Mouse (Mus musculus) right cerebral cortex, postnatal 36 days (tissue): ENCODE results near the gene Zbtb22.
A peak's percentile ranks its signal among the peaks of the same experiment; 100 is the strongest.
"Not testable (repeated sequence)": the region's sequence is repeated elsewhere in the genome, so short reads cannot be mapped to it uniquely, and the experiment has no call there.

Source experiments
- DNase-seq, 2 experiments: peaks; one replicate each; pipeline ENCODE4 v3.0.0; 2022; ENCODE audit warnings: low spot score in 2 of 2, mixed read lengths in 1 of 2

Gene Zbtb22

GRCm38 (mm10) chr17:33915671-33916250 lies at the start of gene Zbtb22, which contains the start of gene Tapbp:
Gene Zbtb22, plus strand, starts transcription at chr17:33915904.
Gene Tapbp, plus strand, starts transcription at chr17:33915899.
- peak; percentile 94 to 97 for DNase-seq

GRCm38 (mm10) chr17:33873537-33873936 lies 42.2 kb upstream of the Zbtb22 start, which contains the start of gene Gm7029:
Gene Gm7029, plus strand, starts transcription at chr17:33873837.
- not testable (repeated sequence) for DNase-seq

GRCm38 (mm10) chr17:33874411-33874810 lies 41.3 kb upstream of the Zbtb22 start:
- no peak for DNase-seq

- DNase-seq = not testable (repeated sequence)
These were observed 39.9 kb upstream of the Zbtb22 start for GRCm38 (mm10) chr17:33875797-33876196.

- not testable (repeated sequence) for DNase-seq
These were observed 31.4 kb upstream of the Zbtb22 start for GRCm38 (mm10) chr17:33884320-33884719.

GRCm38 (mm10) chr17:33887802-33888201 lies 27.9 kb upstream of the Zbtb22 start:
- not testable (repeated sequence) for DNase-seq

GRCm38 (mm10) chr17:33888230-33888629 lies 27.5 kb upstream of the Zbtb22 start:
- DNase-seq = not testable (repeated sequence)

GRCm38 (mm10) chr17:33889941-33890532 lies 25.7 kb upstream of the Zbtb22 start:
- not testable (repeated sequence) for DNase-seq

- peak; percentile 99 to 100 for DNase-seq
These were observed 25.1 kb upstream of the Zbtb22 start, which contains the start of gene Kifc1 for GRCm38 (mm10) chr17:33890533-33891059. Gene Kifc1, minus strand, starts transcription at chr17:33890661.

GRCm38 (mm10) chr17:33891357-33891756 lies 24.3 kb upstream of the Zbtb22 start:
- DNase-seq = no peak

- not testable (repeated sequence) for DNase-seq
These were observed 23.8 kb upstream of the Zbtb22 start for GRCm38 (mm10) chr17:33891892-33892291.

GRCm38 (mm10) chr17:33892429-33892828 lies 23.3 kb upstream of the Zbtb22 start:
- no peak for DNase-seq

- DNase-seq = not testable (repeated sequence)
These were observed 22.7 kb upstream of the Zbtb22 start for GRCm38 (mm10) chr17:33893011-33893410.

GRCm38 (mm10) chr17:33897114-33897794 lies 18.4 kb upstream of the Zbtb22 start:
- DNase-seq = no peak

GRCm38 (mm10) chr17:33898193-33898592 lies 17.5 kb upstream of the Zbtb22 start:
- DNase-seq = not testable (repeated sequence)

- DNase-seq = no peak
These were observed 16.1 kb upstream of the Zbtb22 start for GRCm38 (mm10) chr17:33899642-33900041.

- no peak for DNase-seq
These were observed 15.3 kb upstream of the Zbtb22 start for GRCm38 (mm10) chr17:33900281-33900988.

- no peak for DNase-seq
These were observed 14.8 kb upstream of the Zbtb22 start for GRCm38 (mm10) chr17:33900989-33901314.

GRCm38 (mm10) chr17:33901653-33902052 lies 14.1 kb upstream of the Zbtb22 start:
- no peak for DNase-seq

- no peak for DNase-seq
These were observed 13.6 kb upstream of the Zbtb22 start for GRCm38 (mm10) chr17:33902079-33902478.

GRCm38 (mm10) chr17:33902491-33902890 lies 13.2 kb upstream of the Zbtb22 start:
- no peak for DNase-seq
